Mouse (Mus musculus) liver, embryonic 13.5 days (tissue): ENCODE data around the gene Fxyd1. TPM values are rescaled to one million over a fixed set of nuclear protein-coding genes. Genes with fewer than 3 reads are reported as not detected.
A peak's percentile ranks its signal among the peaks of the same experiment; 100 is the strongest.

Experiments
- ATAC-seq: fragments of 200-750 bp; cut with Nextera tagmentation; 2 replicates; pipeline ENCODE4 v1.8.0; 2017; ENCODE audit warnings: low read depth, mild to moderate bottlenecking, moderate number of reproducible peaks, moderate library complexity
- DNase-seq: peaks from one replicate; pipeline ENCODE4 v3.0.0; 2022
- H3K27ac ChIP-seq: fragments of 300-500 bp; sonication (generic); 2 replicates; pipeline ENCODE4 v1.5.1; 2015; ENCODE audit warnings: moderate library complexity, mild to moderate bottlenecking, inconsistent platforms
- H3K27me3 ChIP-seq: fragments of 300-500 bp; sonication (generic); 2 replicates; pipeline ENCODE4 v1.6.1; 2015; ENCODE audit warnings: mild to moderate bottlenecking, inconsistent platforms
- H3K36me3 ChIP-seq: fragments of 300-500 bp; sonication (generic); 2 replicates; pipeline ENCODE4 v1.6.1; 2015; ENCODE audit warnings: mild to moderate bottlenecking, inconsistent platforms
- H3K4me1 ChIP-seq: fragments of 300-500 bp; sonication (generic); replicated peaks from 2 replicates; pipeline ENCODE4 v1.6.1; 2015; ENCODE audit warnings: inconsistent platforms
- H3K4me2 ChIP-seq: fragments of 300-500 bp; sonication (generic); 2 replicates; pipeline ENCODE4 v1.6.1; 2015; ENCODE audit warnings: inconsistent platforms, mild to moderate bottlenecking, moderate library complexity
- H3K4me3 ChIP-seq: fragments of 300-500 bp; sonication (generic); replicated peaks from 2 replicates; pipeline ENCODE4 v1.5.1; 2015; ENCODE audit warnings: mild to moderate bottlenecking, inconsistent platforms
- H3K9ac ChIP-seq: fragments of 300-500 bp; sonication (generic); 2 replicates; pipeline ENCODE4 v1.6.1; 2015; ENCODE audit warnings: mild to moderate bottlenecking, inconsistent platforms
- H3K9me3 ChIP-seq: fragments of 300-500 bp; sonication (generic); replicated peaks from 2 replicates; pipeline ENCODE4 v1.6.1; 2016; ENCODE audit warnings: inconsistent platforms
- WGBS: fragments of 180-500 bp; shearing (Covaris S2); methylation state at CpG from one replicate; pipeline ENCODE4 v1.1.7; 2015; ENCODE audit not compliant: insufficient replicate concordance; 5-methylcytosine and 5-hydroxymethylcytosine counted together
- polyA plus RNA-seq: library from polyadenylated mRNA; unstranded; fragments of >200 nt; fragmentation: Nextera tagmentation; extraction: Ambion mirVana; gene quantifications from 2 replicates; pipeline ENCODE4 v1.2.1, GENCODE M21; 2015

Gene Fxyd1
- polyA plus RNA-seq, 1 experiment from 2014 or later, result 41.1 TPM

- DNase-seq, result no peak
- Histone ChIP-seq H3K4me3 (no peak overlapping the region), H3K9me3 (no peaks in the 10 kb centered on the region), H3K9ac (no peak overlapping the region), H3K27me3 (peaks cover 9% of the 10 kb centered on the region), H3K36me3 (no peaks in the 10 kb centered on the region), H3K4me2 (no peak overlapping the region), H3K4me1 (peaks cover 17% of the 10 kb centered on the region), H3K27ac (no peak overlapping the region)
- WGBS, result 68% methylated on average over 6 of the region's 6 CpGs
- no peak for ATAC-seq
These were observed 1.2 kb upstream of the Fxyd1 start for GRCm38 (mm10) chr7:31058211-31058610.

- H3K36me3 ChIP-seq, result no peaks in the 10 kb centered on the region
- 61% methylated on average over 5 of the region's 5 CpGs for WGBS
- no peak overlapping the region for H3K27ac ChIP-seq
- no peak overlapping the region for H3K4me2 ChIP-seq
- no peaks in the 10 kb centered on the region for H3K9me3 ChIP-seq
- no peak for DNase-seq
- no peak overlapping the region for H3K9ac ChIP-seq
- no peak for ATAC-seq
- peaks cover 22% of the 10 kb centered on the region for H3K4me1 ChIP-seq
- no peak overlapping the region for H3K4me3 ChIP-seq
- peaks cover 14% of the 10 kb centered on the region for H3K27me3 ChIP-seq
These were observed 731 bp upstream of the Fxyd1 start for GRCm38 (mm10) chr7:31057730-31058129.

GRCm38 (mm10) chr7:31056448-31056847, 551 bp downstream of the Fxyd1 start:
- DNase-seq, result no peak
- Histone ChIP-seq H3K4me1 (peaks cover 33% of the 10 kb centered on the region), H3K9ac (no peak overlapping the region), H3K4me3 (no peak overlapping the region), H3K4me2 (no peak overlapping the region), H3K9me3 (no peaks in the 10 kb centered on the region), H3K27me3 (peaks cover 27% of the 10 kb centered on the region), H3K36me3 (no peaks in the 10 kb centered on the region), H3K27ac (peak overlapping the region; percentile 71)
- WGBS, result 59% methylated on average over 7 of the region's 7 CpGs
- ATAC-seq, result no peak

- DNase-seq (no peak), ATAC-seq (peak; percentile 49)
- H3K9ac ChIP-seq, result no peak overlapping the region
- no peaks in the 10 kb centered on the region for H3K36me3 ChIP-seq
- H3K4me2 ChIP-seq, result no peak overlapping the region
- 70% methylated on average over 3 of the region's 4 CpGs for WGBS
- peaks cover 36% of the 10 kb centered on the region for H3K4me1 ChIP-seq
- H3K27ac ChIP-seq, result peak overlapping the region; percentile 71
- no peak overlapping the region for H3K4me3 ChIP-seq
- no peaks in the 10 kb centered on the region for H3K9me3 ChIP-seq
- H3K27me3 ChIP-seq, result peaks cover 33% of the 10 kb centered on the region
These were observed 1.1 kb downstream of the Fxyd1 start for GRCm38 (mm10) chr7:31055883-31056282.

- WGBS, result 22% methylated on average over 9 of the region's 10 CpGs
- no peaks in the 10 kb centered on the region for H3K9me3 ChIP-seq
- peak overlapping the region; percentile 25 for H3K4me2 ChIP-seq
- peaks cover 38% of the 10 kb centered on the region for H3K27me3 ChIP-seq
- H3K9ac ChIP-seq, result no peak overlapping the region
- 0 out of 2 replicates have a peak overlapping the region, but pooled peaks have one; percentile 1 for H3K4me3 ChIP-seq
- ATAC-seq, result peak; percentile 73
- H3K36me3 ChIP-seq, result no peaks in the 10 kb centered on the region
- peak; percentile 15 for DNase-seq
- peak overlapping the region; percentile 71 for H3K27ac ChIP-seq
- peaks cover 36% of the 10 kb centered on the region for H3K4me1 ChIP-seq
These were observed 1.6 kb downstream of the Fxyd1 start for GRCm38 (mm10) chr7:31055354-31055824.

- H3K36me3 ChIP-seq, result no peaks in the 10 kb centered on the region
- peak overlapping the region; percentile 25 for H3K4me2 ChIP-seq
- H3K4me3 ChIP-seq, result 0 out of 2 replicates have a peak overlapping the region, but pooled peaks have one; percentile 1
- H3K9me3 ChIP-seq, result no peaks in the 10 kb centered on the region
- ATAC-seq, result peak; percentile 5; the same call in 1 of the 2 replicates
- WGBS, result 53% methylated on average over 11 of the region's 11 CpGs
- peaks cover 40% of the 10 kb centered on the region for H3K4me1 ChIP-seq
- peak overlapping the region; percentile 0; the same call in 1 of the 2 replicates for H3K9ac ChIP-seq
- DNase-seq, result no peak
- peak overlapping the region; percentile 71 for H3K27ac ChIP-seq
- peaks cover 44% of the 10 kb centered on the region for H3K27me3 ChIP-seq
These were observed 2.2 kb downstream of the Fxyd1 start for GRCm38 (mm10) chr7:31054661-31055320.

GRCm38 (mm10) chr7:31053882-31054447, 3.0 kb downstream of the Fxyd1 start:
- Histone ChIP-seq H3K27ac (no peak overlapping the region), H3K36me3 (no peaks in the 10 kb centered on the region), H3K9me3 (no peaks in the 10 kb centered on the region), H3K4me1 (peaks cover 41% of the 10 kb centered on the region), H3K4me2 (0 out of 2 replicates have a peak overlapping the region, but pooled peaks have one; percentile 25), H3K27me3 (peaks cover 51% of the 10 kb centered on the region), H3K4me3 (no peak overlapping the region), H3K9ac (no peak overlapping the region)
- no peak for ATAC-seq
- 43% methylated on average over 10 of the region's 10 CpGs for WGBS
- DNase-seq, result no peak

GRCm38 (mm10) chr7:31052636-31053434, 4.2 kb downstream of the Fxyd1 start:
- WGBS, result 2% methylated on average over 34 of the region's 34 CpGs
- Histone ChIP-seq H3K9ac (no peak overlapping the region), H3K27ac (no peak overlapping the region), H3K36me3 (no peaks in the 10 kb centered on the region), H3K27me3 (peaks cover 51% of the 10 kb centered on the region), H3K4me3 (peak overlapping the region; percentile 23; the same call in 1 of the 2 replicates), H3K4me1 (peaks cover 41% of the 10 kb centered on the region), H3K4me2 (peak overlapping the region; percentile 38), H3K9me3 (no peaks in the 10 kb centered on the region)
- ATAC-seq (0 out of 2 replicates have a peak, but pooled peaks have one; percentile 11), DNase-seq (no peak)

GRCm38 (mm10) chr7:31052251-31052635, 4.8 kb downstream of the Fxyd1 start:
- 4% methylated on average over 22 of the region's 22 CpGs for WGBS
- Histone ChIP-seq H3K27me3 (peaks cover 53% of the 10 kb centered on the region), H3K4me1 (peaks cover 41% of the 10 kb centered on the region), H3K9ac (no peak overlapping the region), H3K4me3 (no peak overlapping the region; the same call in none of the 2 replicates), H3K4me2 (peak overlapping the region; percentile 38), H3K27ac (no peak overlapping the region), H3K36me3 (no peaks in the 10 kb centered on the region), H3K9me3 (no peaks in the 10 kb centered on the region)
- DNase-seq (no peak), ATAC-seq (no peak)

GRCm38 (mm10) chr7:31051321-31052021, 5.5 kb downstream of the Fxyd1 start, which contains the start of gene Fxyd7:
Gene Fxyd7, minus strand, starts transcription at chr7:31051467.
- Histone ChIP-seq H3K9ac (no peak within 1 kb of the TSS), H3K27ac (no peak within 1 kb of the TSS), H3K27me3 (peaks cover 57% of the 10 kb centered on the region), H3K4me2 (peak within 1 kb of the TSS; percentile 38), H3K9me3 (no peaks in the 10 kb centered on the region), H3K4me3 (no peak within 1 kb of the TSS; the same call in 1 of the 2 replicates), H3K4me1 (peaks cover 38% of the 10 kb centered on the region), H3K36me3 (no peaks in the 10 kb centered on the region)
- no peak for DNase-seq
- no peak for ATAC-seq
- 3% methylated on average over 28 of the region's 28 CpGs for WGBS
